Mouse (Mus musculus) limb, embryonic 14.5 days (tissue): ENCODE data around the gene Ksr1. TPM values are rescaled to one million over a fixed set of nuclear protein-coding genes. Genes with fewer than 3 reads are reported as not detected.

Experiments used
- ATAC-seq: fragments of 200-750 bp; cut with Nextera tagmentation; 2 replicates; pipeline ENCODE4 v1.8.0; 2017; ENCODE audit warnings: low read depth, moderate number of reproducible peaks, moderate TSS enrichment; ENCODE audit not compliant: low FRiP score
- DNase-seq: peaks from one replicate; pipeline ENCODE4 v3.0.0-alpha.2; 2015; ENCODE audit warnings: low spot score
- H3K27ac ChIP-seq: fragments of 300-500 bp; sonication (generic); replicated peaks from 2 replicates; pipeline ENCODE4 v1.5.1; 2014; ENCODE audit warnings: low read depth, mild to moderate bottlenecking, low read length, moderate library complexity, mixed read lengths
- H3K27me3 ChIP-seq: fragments of 300-500 bp; sonication (generic); 2 replicates; pipeline ENCODE4 v1.6.1; 2014; ENCODE audit warnings: low read length, mixed read lengths; ENCODE audit not compliant: control insufficient read depth, insufficient read depth
- H3K36me3 ChIP-seq: fragments of 300-500 bp; sonication (generic); 2 replicates; pipeline ENCODE4 v1.6.1; 2014; ENCODE audit warnings: mild to moderate bottlenecking, low read length, moderate library complexity, mixed read lengths; ENCODE audit not compliant: control insufficient read depth, insufficient read depth
- H3K4me1 ChIP-seq: fragments of 300-500 bp; sonication (generic); 2 replicates; pipeline ENCODE4 v1.6.1; 2014; ENCODE audit warnings: antibody characterized with exemption, low read length, mixed read lengths; ENCODE audit not compliant: control insufficient read depth, insufficient read depth
- H3K4me2 ChIP-seq: fragments of 300-500 bp; sonication (generic); replicated peaks from 2 replicates; pipeline ENCODE4 v1.6.1; 2014; ENCODE audit warnings: low read depth, mild to moderate bottlenecking, low read length, moderate library complexity; ENCODE audit not compliant: severe bottlenecking
- H3K4me3 ChIP-seq: fragments of 300-500 bp; sonication (generic); replicated peaks from 2 replicates; pipeline ENCODE4 v1.5.1; 2014; ENCODE audit warnings: low read length
- H3K9ac ChIP-seq: fragments of 300-500 bp; sonication (generic); 2 replicates; pipeline ENCODE4 v1.6.1; 2014; ENCODE audit warnings: mild to moderate bottlenecking, low read depth, low read length, moderate library complexity; ENCODE audit not compliant: severe bottlenecking
- H3K9me3 ChIP-seq: fragments of 300-500 bp; sonication (generic); 2 replicates; pipeline ENCODE4 v1.6.1; 2016; ENCODE audit warnings: low read length; ENCODE audit not compliant: control insufficient read depth
- POLR2A ChIP-seq: fragments of 200-500 bp; IDR thresholded peaks from 2 replicates; pipeline ENCODE4 v1.8.0; 2012; ENCODE audit warnings: inconsistent platforms, mild to moderate bottlenecking, moderate library complexity, borderline replicate concordance; ENCODE audit not compliant: insufficient read depth, insufficient read length; ENCODE audit errors: extremely low read depth
- WGBS: fragments of 180-500 bp; shearing (Covaris S2); extraction: QIAGEN DNeasy Blood & Tissue Kit; methylation state at CpG from one replicate; pipeline ENCODE4 v1.1.7; 2014; 5-methylcytosine and 5-hydroxymethylcytosine counted together
- polyA plus RNA-seq, 2 experiments: library from polyadenylated mRNA; depleted of rRNA in 1 of 2; stranded (reverse) in 1 of 2; unstranded in 1 of 2; fragments of >200 nt; fragmentation: Nextera tagmentation in 1 of 2; extraction: Ambion mirVana in 1 of 2; gene quantifications; 2 replicates each; pipeline versions ENCODE4 v1.2.1 to v1.2.3; 2012 to 2014

Gene Ksr1
- polyA plus RNA-seq, 2 experiments = 8.2 to 24.1 TPM

DNA sequence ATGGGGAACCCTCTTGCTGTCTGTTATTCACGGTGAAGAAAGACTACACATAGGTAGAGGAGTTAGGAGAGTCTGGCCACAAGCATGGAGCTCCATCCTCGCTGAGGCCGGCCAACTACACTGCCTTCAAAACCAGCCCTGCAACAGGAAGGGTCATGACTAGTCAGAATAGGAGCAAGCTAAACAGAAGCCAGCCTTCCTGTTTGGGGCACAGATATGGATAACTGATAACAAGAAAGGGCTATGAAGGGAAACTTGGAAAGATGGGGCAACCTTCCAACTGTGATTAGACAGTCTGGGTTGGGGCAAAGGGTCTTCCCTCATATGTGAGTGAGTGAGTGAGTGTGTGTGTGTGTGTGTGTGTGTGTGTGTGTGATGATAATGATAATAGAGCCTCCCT, 71.6 kb downstream of the Ksr1 start:
- H3K4me1 ChIP-seq = peaks cover 13% of the 10 kb centered on the region
- H3K36me3 ChIP-seq = no peaks in the 10 kb centered on the region; the same call in 1 of the 2 replicates
- no peak overlapping the region for H3K4me3 ChIP-seq
- no peak overlapping the region for H3K9ac ChIP-seq
- TF ChIP-seq POLR2A = no peak
- H3K9me3 ChIP-seq = no peaks in the 10 kb centered on the region
- ATAC-seq (no peak), DNase-seq (no peak)
- no peaks in the 10 kb centered on the region for H3K27me3 ChIP-seq
- no peak overlapping the region for H3K4me2 ChIP-seq
- WGBS = 89% methylated on average over 3 of the region's 3 CpGs
- no peak overlapping the region for H3K27ac ChIP-seq

DNA sequence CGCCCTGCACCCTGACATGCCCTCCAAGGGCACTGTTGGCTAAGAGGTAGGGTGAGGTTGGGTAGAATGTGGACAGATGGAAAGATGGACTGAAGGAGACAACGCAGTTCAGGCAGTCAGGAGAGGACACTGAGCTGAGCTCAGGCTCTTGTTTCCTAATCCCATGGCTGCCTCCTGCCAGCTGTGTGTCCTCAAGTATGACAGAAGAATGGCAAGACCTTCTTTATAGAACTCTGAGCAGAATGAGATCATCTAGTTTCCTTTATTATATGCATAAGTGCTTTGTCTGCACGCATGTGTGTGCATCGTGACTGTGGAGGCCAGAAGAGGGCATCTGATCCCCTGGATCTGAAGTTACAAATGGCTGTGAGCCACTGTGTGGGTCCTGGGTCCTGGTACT, 72.6 kb downstream of the Ksr1 start:
- no peak for DNase-seq
- H3K4me1 ChIP-seq = peaks cover 13% of the 10 kb centered on the region
- no peaks in the 10 kb centered on the region; the same call in 1 of the 2 replicates for H3K36me3 ChIP-seq
- no peak overlapping the region for H3K4me2 ChIP-seq
- no peaks in the 10 kb centered on the region for H3K27me3 ChIP-seq
- H3K4me3 ChIP-seq = no peak overlapping the region
- H3K9ac ChIP-seq = no peak overlapping the region
- TF ChIP-seq POLR2A = no peak
- no peaks in the 10 kb centered on the region for H3K9me3 ChIP-seq
- ATAC-seq = no peak
- no peak overlapping the region for H3K27ac ChIP-seq
- 86% methylated on average over 4 of the region's 4 CpGs for WGBS

DNA sequence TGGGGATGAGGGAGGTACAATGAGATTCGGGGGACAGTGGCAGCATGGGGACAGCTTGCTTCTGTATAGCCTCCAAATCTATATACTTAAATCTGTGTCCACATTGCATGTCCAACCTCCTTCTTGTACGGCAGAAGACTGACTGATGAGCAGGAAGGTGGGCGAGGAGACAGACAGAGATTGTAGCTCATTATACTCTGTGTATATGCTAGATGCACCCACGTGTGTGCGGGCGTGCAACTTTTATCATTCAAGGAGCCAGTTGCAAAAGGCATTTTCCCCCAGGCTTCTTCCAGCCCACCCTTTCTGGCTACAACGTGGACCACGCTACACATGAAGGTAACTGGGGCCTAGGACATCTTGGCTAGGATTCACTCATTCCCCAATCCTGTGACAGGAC, 74.1 kb downstream of the Ksr1 start:
- Histone ChIP-seq H3K4me3 (no peak overlapping the region), H3K9me3 (no peaks in the 10 kb centered on the region), H3K27ac (no peak overlapping the region), H3K4me2 (no peak overlapping the region), H3K9ac (no peak overlapping the region), H3K36me3 (peaks cover 3% of the 10 kb centered on the region; the same call in 1 of the 2 replicates), H3K4me1 (peaks cover 13% of the 10 kb centered on the region), H3K27me3 (no peaks in the 10 kb centered on the region)
- ATAC-seq (no peak), DNase-seq (no peak)
- 94% methylated on average over 8 of the region's 8 CpGs for WGBS
- TF ChIP-seq POLR2A = no peak

DNA sequence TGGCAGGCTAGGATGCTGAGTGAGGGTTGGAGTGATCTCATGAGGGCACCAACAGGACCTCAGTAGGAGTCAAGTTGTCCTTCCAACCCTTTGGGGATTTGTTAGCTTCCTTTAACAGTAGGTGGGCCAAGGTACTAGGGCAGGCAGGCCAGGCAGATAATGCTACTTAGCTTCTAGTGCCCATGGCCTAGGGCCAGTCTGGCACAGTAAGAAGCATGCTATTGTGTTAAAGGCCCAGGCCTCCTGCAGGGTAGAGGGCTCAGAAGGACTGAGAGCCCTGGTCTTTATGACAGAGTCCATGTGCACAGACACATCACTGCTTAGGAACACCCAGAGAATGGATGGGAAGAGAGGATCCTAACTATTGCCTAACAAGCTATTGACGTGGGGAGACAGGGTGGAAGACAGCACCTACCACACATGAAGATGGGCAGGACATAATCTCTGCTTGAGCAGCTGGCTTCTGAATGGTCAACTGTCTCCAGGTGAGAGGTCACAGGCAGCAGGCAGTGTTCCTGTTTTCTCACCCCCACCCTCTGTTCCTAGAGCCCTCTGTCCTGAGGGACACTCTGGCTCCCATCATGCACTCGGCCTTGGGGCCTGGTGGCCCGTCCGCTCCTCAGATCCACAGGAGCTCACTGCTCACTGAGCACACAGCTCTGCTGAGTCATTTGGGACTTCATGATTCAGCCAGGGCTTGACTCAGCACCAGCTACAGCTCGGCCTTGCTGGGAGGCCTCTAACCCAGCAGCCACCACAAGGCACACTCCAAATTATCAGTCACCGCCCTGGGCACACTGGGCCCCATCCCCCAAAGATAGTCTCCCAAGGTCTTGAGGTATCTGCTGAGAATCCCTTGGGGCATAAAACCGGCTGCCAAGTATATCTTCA, 74.9 kb downstream of the Ksr1 start:
- Histone ChIP-seq H3K9me3 (no peaks in the 10 kb centered on the region), H3K27ac (no peak overlapping the region), H3K4me1 (peaks cover 9% of the 10 kb centered on the region), H3K4me3 (no peak overlapping the region), H3K9ac (no peak overlapping the region), H3K36me3 (peaks cover 3% of the 10 kb centered on the region; the same call in 1 of the 2 replicates), H3K27me3 (no peaks in the 10 kb centered on the region), H3K4me2 (no peak overlapping the region)
- TF ChIP-seq POLR2A = no peak
- DNase-seq (no peak), ATAC-seq (no peak)
- WGBS = 83% methylated on average over 7 of the region's 7 CpGs

DNA sequence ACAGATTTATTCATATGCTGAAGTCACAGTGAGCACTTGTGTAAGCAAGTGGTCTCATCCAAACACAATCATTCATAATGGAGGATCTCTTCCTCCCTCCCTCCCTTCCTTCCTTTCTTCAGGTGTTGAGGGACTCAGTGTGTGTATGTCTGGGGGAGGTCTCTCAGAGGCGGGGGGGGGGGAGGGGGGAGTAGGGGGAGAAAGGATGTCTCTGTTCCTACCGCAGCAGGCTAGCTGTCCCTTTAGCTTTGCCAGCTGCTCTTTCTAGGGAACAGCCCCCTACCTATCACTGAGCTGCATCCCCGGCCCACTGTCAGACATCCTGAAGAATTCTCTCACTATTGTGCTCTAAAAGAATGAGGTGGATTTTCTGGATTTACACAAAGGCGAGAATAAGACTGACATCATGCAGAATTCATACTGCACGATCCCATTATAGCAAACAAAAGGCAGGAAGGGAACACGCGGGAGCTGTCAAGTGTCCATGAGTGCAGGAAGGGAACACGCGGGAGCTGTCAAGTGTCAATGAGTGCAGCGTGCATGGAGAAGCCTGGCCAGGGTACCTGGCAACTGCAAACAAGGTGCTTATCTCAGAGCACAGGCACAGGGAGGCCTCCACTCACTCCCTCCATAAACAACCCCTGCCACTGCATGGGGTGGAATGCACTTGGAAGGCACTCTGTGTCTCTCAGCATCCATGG, 76.6 kb downstream of the Ksr1 start:
- Histone ChIP-seq H3K36me3 (peaks cover 3% of the 10 kb centered on the region; the same call in 1 of the 2 replicates), H3K4me3 (no peak overlapping the region), H3K9me3 (no peaks in the 10 kb centered on the region), H3K4me2 (no peak overlapping the region), H3K27me3 (no peaks in the 10 kb centered on the region), H3K9ac (no peak overlapping the region), H3K4me1 (peaks cover 16% of the 10 kb centered on the region), H3K27ac (no peak overlapping the region)
- ATAC-seq = no peak
- 76% methylated on average over 9 of the region's 10 CpGs for WGBS
- TF ChIP-seq POLR2A = no peak
- no peak for DNase-seq
